In genomic region chr15:103301547-103302340, GRCm38 (mm10) we compare ENCODE assay signal across 11 mouse cellular contexts. TPM values are rescaled to one million over a fixed set of nuclear protein-coding genes. Genes with fewer than 3 reads are reported as not detected.
DNase-seq lines count a peak whose midpoint lies in the region; ATAC-seq and TF ChIP-seq lines count a peak whose summit lies in the region.
"Had no signal": no experiment of that assay in that cellular context is flagged by ENCODE, and none has a peak within 500 bp of the region (broad histone marks: within the 10 kb centered on the region; RNA-seq: fewer than 3 reads in every experiment).

No protein-coding gene starts in this region.

- no peak for ATAC-seq in lung, embryonic 14.5 days (ENCODE audit: insufficient read depth)
- ATAC-seq in forebrain, embryonic 13.5 days: no peak
- ATAC-seq in limb, embryonic 14.5 days (ENCODE audit: low FRiP score, low read depth): no peak
- ATAC-seq in stomach, embryonic 15.5 days (ENCODE audit: insufficient read depth, low FRiP score, low read depth): no peak

- peak; percentile 26 for DNase-seq in lung, embryonic 14.5 days
- no peak for DNase-seq in lung, adult 18-20 months
- no peak for DNase-seq in limb, embryonic 14.5 days (ENCODE audit: low spot score)
- no peak for DNase-seq in urinary bladder, postnatal 14 days (ENCODE audit: low spot score)
- no peak for DNase-seq in ovary, postnatal 10 days (ENCODE audit: low spot score)
- no peak for DNase-seq in left cerebral cortex, postnatal 25 days (ENCODE audit: low spot score in 2 of 2)
- DNase-seq: cerebellum, adult 11-12 months; right cerebral cortex, adult 18-20 months had no signal

- TF ChIP-seq POLR2A in limb, embryonic 14.5 days (IDR thresholded peaks at IDR 0.05; ENCODE audit: borderline replicate concordance, extremely low read depth, insufficient read depth, insufficient read length): no peak

- no peak overlapping the region for H3K4me3 ChIP-seq in lung, embryonic 14.5 days (ENCODE audit: low read depth, low read length)
- no peak overlapping the region for H3K4me3 ChIP-seq in forebrain, embryonic 13.5 days
- no peak overlapping the region for H3K4me3 ChIP-seq in limb, embryonic 14.5 days (replicated peaks; ENCODE audit: low read length)
- no peak overlapping the region for H3K4me3 ChIP-seq in stomach, embryonic 15.5 days (replicated peaks)
- H3K4me3 ChIP-seq: liver, embryonic 15.5 days had no signal

- WGBS in lung, embryonic 14.5 days: 26% methylated on average over 5 of the region's 5 CpGs
- 38% methylated on average over 5 of the region's 5 CpGs for WGBS in forebrain, embryonic 13.5 days
- 13% methylated on average over 5 of the region's 5 CpGs for WGBS in limb, embryonic 14.5 days
- 39% methylated on average over 5 of the region's 5 CpGs for WGBS in stomach, embryonic 15.5 days

- intact Hi-C loops in left cerebral cortex, postnatal 25 days (cut with DNase I): no loop called here

- H3K4me2 ChIP-seq in lung, embryonic 14.5 days: no peak overlapping the region
- 0 out of 2 replicates have a peak overlapping the region, but pooled peaks have one; percentile 13 for H3K4me2 ChIP-seq in forebrain, embryonic 13.5 days
- H3K4me2 ChIP-seq in limb, embryonic 14.5 days (replicated peaks; ENCODE audit: low read depth, low read length, severe bottlenecking): no peak overlapping the region; the same call in 1 of the 2 replicates
- H3K4me2 ChIP-seq in stomach, embryonic 15.5 days: no peak overlapping the region
- H3K4me2 ChIP-seq: liver, embryonic 15.5 days had no signal

- no peaks in the 10 kb centered on the region for H3K9me3 ChIP-seq in lung, embryonic 14.5 days (ENCODE audit: low read depth, low read length)
- H3K9me3 ChIP-seq in forebrain, embryonic 13.5 days (replicated peaks): no peaks in the 10 kb centered on the region
- H3K9me3 ChIP-seq in limb, embryonic 14.5 days (ENCODE audit: control insufficient read depth, low read length): no peaks in the 10 kb centered on the region
- no peaks in the 10 kb centered on the region for H3K9me3 ChIP-seq in stomach, embryonic 15.5 days
- H3K9me3 ChIP-seq: liver, embryonic 15.5 days had no signal

- peaks cover 46% of the 10 kb centered on the region for H3K4me1 ChIP-seq in lung, embryonic 14.5 days (ENCODE audit: insufficient read depth)
- H3K4me1 ChIP-seq in forebrain, embryonic 13.5 days: peaks cover 93% of the 10 kb centered on the region
- H3K4me1 ChIP-seq in limb, embryonic 14.5 days (ENCODE audit: control insufficient read depth, insufficient read depth, low read length): peaks cover 89% of the 10 kb centered on the region
- H3K4me1 ChIP-seq in stomach, embryonic 15.5 days: peaks cover 63% of the 10 kb centered on the region

- H3K36me3 ChIP-seq in lung, embryonic 14.5 days (ENCODE audit: insufficient read depth): peaks cover 22% of the 10 kb centered on the region
- H3K36me3 ChIP-seq in forebrain, embryonic 13.5 days (ENCODE audit: poor library complexity, severe bottlenecking): peaks cover 10% of the 10 kb centered on the region
- peaks cover 9% of the 10 kb centered on the region for H3K36me3 ChIP-seq in limb, embryonic 14.5 days (ENCODE audit: control insufficient read depth, insufficient read depth, low read length)
- peaks cover 11% of the 10 kb centered on the region for H3K36me3 ChIP-seq in stomach, embryonic 15.5 days

- no peak for TF ChIP-seq CTCF in lung, embryonic 14.5 days (IDR thresholded peaks at IDR 0.05; ENCODE audit: low read depth)

- H3K9ac ChIP-seq in lung, embryonic 14.5 days: no peak overlapping the region
- H3K9ac ChIP-seq in forebrain, embryonic 13.5 days: peak overlapping the region; percentile 47
- peak overlapping the region; percentile 41 for H3K9ac ChIP-seq in limb, embryonic 14.5 days (ENCODE audit: low read depth, low read length, severe bottlenecking)
- H3K9ac ChIP-seq in stomach, embryonic 15.5 days: no peak overlapping the region
- H3K9ac ChIP-seq: liver, embryonic 15.5 days had no signal

- peak overlapping the region; percentile 33; the same call in 1 of the 2 replicates for H3K27ac ChIP-seq in lung, embryonic 14.5 days (ENCODE audit: low read depth)
- peak overlapping the region; percentile 99 for H3K27ac ChIP-seq in forebrain, embryonic 13.5 days
- peak overlapping the region; percentile 93 for H3K27ac ChIP-seq in limb, embryonic 14.5 days (replicated peaks; ENCODE audit: low read depth, low read length)
- peak overlapping the region; percentile 78 for H3K27ac ChIP-seq in stomach, embryonic 15.5 days
- H3K27ac ChIP-seq: liver, embryonic 15.5 days had no signal

- no peaks in the 10 kb centered on the region for H3K27me3 ChIP-seq in lung, embryonic 14.5 days (ENCODE audit: insufficient read depth, low read length)
- H3K27me3 ChIP-seq in forebrain, embryonic 13.5 days: no peaks in the 10 kb centered on the region
- no peaks in the 10 kb centered on the region for H3K27me3 ChIP-seq in limb, embryonic 14.5 days (ENCODE audit: control insufficient read depth, insufficient read depth, low read length)
- no peaks in the 10 kb centered on the region for H3K27me3 ChIP-seq in stomach, embryonic 15.5 days (replicated peaks)

RNA-seq across cellular contexts. Expression of gene Gpr84, which starts 8.7 kb away (rescaled TPM):
- polyA plus RNA-seq in lung, embryonic 14.5 days (2014; fragmentation: Nextera tagmentation; extraction: Ambion mirVana): 0.61 TPM in 1 of 2 replicates, not detected in the other
- 0.30 and 0.41 TPM in 2 replicates for polyA plus RNA-seq in forebrain, embryonic 13.5 days (2015; fragmentation: Nextera tagmentation; extraction: Ambion mirVana)
- 0.34 and 0.53 TPM in 2 replicates for polyA plus RNA-seq in limb, embryonic 14.5 days (2012; rRNA removed)
- polyA plus RNA-seq in limb, embryonic 14.5 days (2014; fragmentation: Nextera tagmentation; extraction: Ambion mirVana): 0.23 and 0.51 TPM in 2 replicates
- 0.46 and 0.53 TPM in 2 replicates for polyA plus RNA-seq in stomach, embryonic 15.5 days (2015; fragmentation: Nextera tagmentation; extraction: Ambion mirVana)
- under 1 TPM; 0.69 to 0.94 TPM for total RNA-seq in left cerebral cortex, postnatal 25 days (2021)

RNA-seq across cellular contexts. Expression of gene Copz1, which starts 29.2 kb away (rescaled TPM):
- 304 and 306 TPM in 2 replicates for polyA plus RNA-seq in lung, embryonic 14.5 days (2014; fragmentation: Nextera tagmentation; extraction: Ambion mirVana)
- polyA plus RNA-seq in forebrain, embryonic 13.5 days (2015; fragmentation: Nextera tagmentation; extraction: Ambion mirVana): 219 and 232 TPM in 2 replicates
- polyA plus RNA-seq in limb, embryonic 14.5 days (2012; rRNA removed): 200 and 228 TPM in 2 replicates
- 292 and 298 TPM in 2 replicates for polyA plus RNA-seq in limb, embryonic 14.5 days (2014; fragmentation: Nextera tagmentation; extraction: Ambion mirVana)
- polyA plus RNA-seq in stomach, embryonic 15.5 days (2015; fragmentation: Nextera tagmentation; extraction: Ambion mirVana): 248 and 260 TPM in 2 replicates
- 100 to 1,000 TPM; 101 to 102 TPM for total RNA-seq in left cerebral cortex, postnatal 25 days (2021)

RNA-seq across cellular contexts. Expression of gene Zfp385a, which starts 38.1 kb away (rescaled TPM):
- polyA plus RNA-seq in lung, embryonic 14.5 days (2014; fragmentation: Nextera tagmentation; extraction: Ambion mirVana): 11.8 and 12.0 TPM in 2 replicates
- polyA plus RNA-seq in forebrain, embryonic 13.5 days (2015; fragmentation: Nextera tagmentation; extraction: Ambion mirVana): 11.3 and 12.0 TPM in 2 replicates
- 23.4 and 28.8 TPM in 2 replicates for polyA plus RNA-seq in limb, embryonic 14.5 days (2012; rRNA removed)
- polyA plus RNA-seq in limb, embryonic 14.5 days (2014; fragmentation: Nextera tagmentation; extraction: Ambion mirVana): 16.4 and 19.1 TPM in 2 replicates
- polyA plus RNA-seq in stomach, embryonic 15.5 days (2015; fragmentation: Nextera tagmentation; extraction: Ambion mirVana): 8.2 and 9.3 TPM in 2 replicates
- total RNA-seq in left cerebral cortex, postnatal 25 days (2021): 10 to 100 TPM; 62.4 to 64.8 TPM

RNA-seq across cellular contexts. Expression of gene Nfe2, which starts 43.5 kb away (rescaled TPM):
- polyA plus RNA-seq in lung, embryonic 14.5 days (2014; fragmentation: Nextera tagmentation; extraction: Ambion mirVana): 3.9 TPM in 2 replicates
- polyA plus RNA-seq in forebrain, embryonic 13.5 days (2015; fragmentation: Nextera tagmentation; extraction: Ambion mirVana): 0.57 and 1.6 TPM in 2 replicates
- 1.5 and 3.4 TPM in 2 replicates for polyA plus RNA-seq in limb, embryonic 14.5 days (2012; rRNA removed)
- 1.5 and 2.4 TPM in 2 replicates for polyA plus RNA-seq in limb, embryonic 14.5 days (2014; fragmentation: Nextera tagmentation; extraction: Ambion mirVana)
- polyA plus RNA-seq in stomach, embryonic 15.5 days (2015; fragmentation: Nextera tagmentation; extraction: Ambion mirVana): 7.8 and 15.9 TPM in 2 replicates
- not detected for total RNA-seq in left cerebral cortex, postnatal 25 days (2021)

Comparison
In these comparisons a context has a peak if more than half of its experiments do, and no peak if none do; other contexts are left out.
1. H3K27ac ChIP-seq: peak in every context shown above with its lines; median percentile 99 in forebrain, embryonic 13.5 days; 93 in limb, embryonic 14.5 days; 78 in stomach, embryonic 15.5 days; 33 in lung, embryonic 14.5 days.
2. H3K9ac ChIP-seq: peak in forebrain, embryonic 13.5 days (single experiment) and limb, embryonic 14.5 days (single experiment); none in lung, embryonic 14.5 days (single experiment) and stomach, embryonic 15.5 days (single experiment).